Mouse (Mus musculus) layer of hippocampus, postnatal 14 days (tissue): ENCODE data around the gene Cdt1. TPM values are rescaled to one million over a fixed set of nuclear protein-coding genes. Genes with fewer than 3 reads are reported as not detected.
"Not testable (repeated sequence)": the region's sequence is repeated elsewhere in the genome, so short reads cannot be mapped to it uniquely, and the experiment has no call there.

Experiments used
- DNase-seq, 2 experiments: peaks; one replicate each; pipeline ENCODE4 v3.0.0; 2021 to 2022; ENCODE audit warnings: low spot score in 2 of 2, mixed read lengths in 1 of 2
- total RNA-seq, 2 experiments: library from RNA; stranded (reverse); gene quantifications; 2 replicates each; pipeline ENCODE4 v1.2.3; 2021

Cdt1 gene
- total RNA-seq, 2 experiments from 2014 or later = 2.0 to 2.9 TPM

DNA sequence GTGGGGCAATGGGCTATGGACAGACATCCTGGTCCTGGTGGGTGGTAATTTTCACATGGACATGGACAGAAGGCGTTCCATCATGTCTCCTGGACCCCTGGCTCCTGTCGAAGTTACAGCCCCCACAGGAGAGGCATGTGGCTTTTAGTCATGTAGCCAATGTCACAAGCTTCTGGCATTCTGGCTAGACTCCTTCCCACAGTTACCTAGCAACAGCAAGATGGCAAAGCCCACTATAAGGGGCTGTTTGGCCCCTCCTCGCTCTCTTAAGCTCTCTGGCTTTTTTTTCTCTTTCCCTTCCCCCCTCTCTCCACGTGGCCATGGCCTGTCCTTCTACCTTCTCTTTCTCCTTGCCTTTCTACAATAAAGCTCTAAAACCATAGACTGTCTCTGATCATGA, 5.4 kb downstream of the Cdt1 start:
- not testable (repeated sequence) for DNase-seq

GRCm38 (mm10) chr8:122573577-122573976, 5.8 kb downstream of the Cdt1 start:
- no peak for DNase-seq

DNA sequence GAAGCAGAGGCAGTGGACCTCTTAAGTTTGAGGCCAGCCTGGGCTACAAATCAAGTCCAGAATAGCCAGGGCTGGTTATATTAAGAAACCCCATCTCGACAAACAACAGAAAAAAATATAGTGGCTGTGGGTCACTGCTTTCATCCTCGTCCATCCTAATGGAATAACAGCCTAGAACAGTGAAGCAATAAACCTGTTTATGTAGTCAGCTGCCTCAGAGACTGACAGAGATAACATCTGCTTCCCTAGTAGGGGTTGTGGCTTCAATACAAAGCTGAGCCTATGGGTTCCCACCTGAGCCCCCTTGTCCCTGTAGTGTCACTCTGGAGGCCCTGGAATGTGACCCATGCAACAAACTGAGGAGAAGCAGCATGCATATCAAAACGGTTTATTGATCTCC, 6.4 kb downstream of the Cdt1 start:
- DNase-seq = no peak

DNA sequence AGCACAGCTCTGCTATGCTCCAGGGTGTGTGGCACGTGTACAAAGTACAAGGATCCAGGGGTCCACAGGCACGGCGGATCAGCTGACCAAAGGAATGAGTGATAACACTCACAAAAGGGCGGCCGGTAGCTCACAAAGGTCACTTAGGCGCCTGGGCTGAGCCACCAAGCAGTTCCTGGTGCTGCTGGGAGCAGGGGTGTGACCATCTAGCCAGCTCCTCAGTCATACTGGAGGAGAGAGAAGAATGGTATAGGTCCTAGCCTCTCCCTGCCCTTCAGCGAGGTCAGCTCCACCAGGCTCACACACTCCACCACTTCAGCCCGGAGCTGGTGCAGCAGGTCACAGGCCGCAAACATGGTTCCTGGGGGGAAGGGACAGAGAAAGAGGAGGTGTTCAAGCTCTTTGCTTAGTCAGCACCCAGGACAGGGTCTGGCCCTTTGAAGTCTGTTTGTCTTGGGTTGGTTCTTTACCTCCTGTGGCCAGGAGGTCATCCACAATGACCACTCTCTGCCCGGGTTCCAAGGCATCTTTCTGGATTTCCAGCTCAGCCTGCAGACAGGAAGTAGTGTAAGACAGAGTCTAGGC, 6.9 kb downstream of the Cdt1 start:
- DNase-seq = no peak

- DNase-seq = no peak
Measured at GRCm38 (mm10) chr8:122575286-122575685, 7.5 kb downstream of the Cdt1 start.

DNA sequence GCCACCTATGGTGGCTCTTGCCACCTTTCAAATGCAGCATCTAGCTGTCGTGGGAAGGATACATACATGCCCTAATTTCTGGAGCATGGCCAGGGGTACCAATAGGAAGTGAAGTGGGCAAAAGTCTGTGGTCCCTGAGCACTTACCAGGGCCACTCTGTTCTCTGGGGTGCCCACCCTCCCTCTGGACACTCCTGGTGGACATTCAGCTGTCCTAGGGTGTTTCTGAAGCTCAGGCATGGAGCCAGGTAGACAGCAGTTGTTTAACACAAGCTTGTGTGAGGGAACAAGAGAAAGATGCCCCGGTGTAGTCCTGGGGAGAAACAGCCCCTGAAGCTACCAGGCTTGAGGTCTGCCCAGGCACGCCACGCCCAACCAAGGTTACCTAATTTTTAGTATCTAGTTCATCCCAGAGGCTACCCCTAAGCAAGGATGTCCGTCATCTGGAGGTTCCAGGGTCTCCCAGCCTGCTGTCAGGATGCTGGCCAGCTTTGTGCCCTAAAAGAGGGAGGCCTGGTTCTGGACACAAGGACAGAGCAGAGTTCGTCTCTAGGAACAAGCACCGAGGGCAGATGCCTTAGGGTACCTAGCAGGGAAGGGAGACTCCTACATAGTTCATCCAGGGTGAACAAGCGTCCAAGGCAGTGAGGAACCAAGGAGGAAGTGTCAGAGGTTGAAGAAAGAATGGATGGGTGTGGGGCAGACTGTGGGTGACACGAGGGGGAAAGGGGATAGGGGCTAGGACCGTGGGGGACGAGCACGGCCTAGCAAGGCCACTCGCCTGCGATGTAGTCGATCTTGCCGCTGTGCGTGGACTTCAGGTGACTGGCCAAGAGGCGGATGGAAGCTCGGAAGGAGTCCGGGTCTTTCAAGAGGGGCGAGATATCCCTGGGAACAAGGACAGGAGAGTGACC, 8.2 kb downstream of the Cdt1 start:
- DNase-seq = peak in 1 of 2 experiments; percentile 22

GRCm38 (mm10) chr8:122576648-122577022, 8.8 kb downstream of the Cdt1 start, which contains the start of gene Aprt:
Aprt (minus strand) TSS chr8:122576909.
- peak; percentile 85 to 95 for DNase-seq

DNA sequence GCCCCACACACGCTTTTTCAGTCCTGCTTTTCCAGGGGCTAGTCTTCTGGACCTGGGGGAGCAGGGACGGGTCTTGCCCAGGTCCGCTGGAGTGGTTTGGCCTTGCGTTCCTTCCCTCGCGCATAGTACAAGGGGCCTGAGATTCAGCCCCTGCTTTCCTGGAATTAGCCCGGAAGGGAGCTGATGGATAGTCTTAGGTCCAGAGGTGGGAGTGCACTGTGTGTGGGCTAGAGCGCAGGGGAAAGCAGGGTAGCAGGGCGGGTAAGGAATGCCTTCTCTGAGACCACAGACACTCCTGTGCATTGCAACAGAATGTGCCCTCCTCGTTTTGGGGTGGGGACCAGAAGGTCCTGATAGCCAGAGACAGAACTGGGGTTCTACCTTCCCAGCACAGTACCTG, 9.3 kb downstream of the Cdt1 start:
- no peak for DNase-seq

- DNase-seq = no peak
Measured at GRCm38 (mm10) chr8:122579196-122579595, 11.4 kb downstream of the Cdt1 start.

DNA sequence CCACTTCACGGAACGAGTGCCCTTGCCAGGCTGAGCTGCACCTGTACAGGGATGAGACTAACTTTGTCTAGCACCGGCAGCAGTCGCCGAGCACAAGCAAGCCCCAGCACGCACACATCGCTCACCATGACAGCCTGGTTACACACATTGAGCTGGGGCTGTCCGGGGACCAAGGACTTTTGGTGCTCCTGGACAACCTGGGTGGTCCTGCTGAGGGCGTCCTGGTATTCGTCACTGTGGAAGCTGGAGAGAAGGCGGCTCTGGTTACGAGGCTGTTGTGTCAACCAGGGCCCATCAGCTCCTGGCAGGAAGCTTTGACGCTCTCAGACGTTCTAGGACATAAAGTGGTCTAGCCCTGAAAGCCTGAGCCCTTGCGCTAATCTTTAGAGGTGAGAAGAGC, 13.1 kb downstream of the Cdt1 start:
- no peak for DNase-seq

DNA sequence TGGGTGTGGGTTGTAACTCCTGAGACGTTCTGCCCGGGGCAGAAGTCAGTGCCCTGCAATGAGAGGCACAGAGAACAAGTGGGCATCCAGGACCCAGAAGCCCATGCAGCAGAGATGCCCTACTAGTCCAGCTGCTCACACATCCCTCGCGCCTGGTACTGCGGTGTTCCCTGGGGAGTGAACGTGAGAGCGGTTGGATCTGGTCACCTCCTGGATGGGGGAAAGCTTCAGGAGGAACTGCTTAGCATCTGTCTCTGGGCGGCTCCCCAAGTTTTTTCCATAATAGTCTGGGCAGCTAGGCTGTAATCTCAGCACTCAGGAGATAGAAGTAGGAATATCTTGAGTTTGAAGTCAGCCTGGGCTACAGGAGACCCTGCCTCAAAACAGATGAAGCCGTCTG, 17.2 kb downstream of the Cdt1 start:
- no peak for DNase-seq

- DNase-seq = no peak
Measured at GRCm38 (mm10) chr8:122585411-122585891, 17.6 kb downstream of the Cdt1 start.

DNA sequence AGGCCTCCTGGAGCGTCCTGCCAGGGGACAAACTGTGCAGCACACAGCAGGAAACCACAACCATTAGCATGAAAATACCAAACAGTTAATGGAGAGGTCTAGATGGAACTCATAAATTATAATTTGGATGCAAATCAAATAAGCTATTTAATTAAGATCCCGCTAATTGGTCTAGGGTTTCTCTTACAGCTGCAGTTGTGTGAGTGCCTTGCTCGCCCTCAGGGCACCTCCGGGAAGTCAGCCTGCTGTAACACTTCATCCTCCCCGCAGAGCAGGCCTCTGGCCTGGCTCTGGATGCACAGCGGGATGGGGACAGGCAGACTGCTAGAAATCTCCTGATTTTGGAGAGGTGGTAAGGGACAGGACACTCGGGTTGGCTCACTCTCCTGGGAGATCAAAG, 18.4 kb downstream of the Cdt1 start:
- DNase-seq = no peak

GRCm38 (mm10) chr8:122586749-122587148, 18.9 kb downstream of the Cdt1 start:
- no peak for DNase-seq

DNA sequence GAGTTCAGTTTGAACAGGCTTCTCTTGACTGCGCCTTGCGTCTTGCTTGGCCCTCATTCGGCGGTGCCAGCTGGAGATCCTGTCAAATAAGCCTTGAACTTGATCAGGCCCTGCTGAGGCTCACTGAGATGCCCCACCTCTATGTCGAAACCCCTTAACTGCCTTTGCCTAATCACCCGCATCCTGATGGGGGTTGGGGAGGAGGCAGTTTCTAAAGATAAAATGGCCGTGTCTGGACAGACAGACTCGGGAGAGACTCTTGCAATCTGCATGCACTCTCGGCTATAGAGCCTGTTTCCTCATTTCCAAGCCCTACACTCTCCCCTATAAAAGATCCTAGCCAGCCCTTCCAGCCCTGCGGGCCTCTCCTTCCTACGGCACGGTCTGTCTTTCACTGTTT, 25.4 kb downstream of the Cdt1 start:
- DNase-seq = no peak

DNA sequence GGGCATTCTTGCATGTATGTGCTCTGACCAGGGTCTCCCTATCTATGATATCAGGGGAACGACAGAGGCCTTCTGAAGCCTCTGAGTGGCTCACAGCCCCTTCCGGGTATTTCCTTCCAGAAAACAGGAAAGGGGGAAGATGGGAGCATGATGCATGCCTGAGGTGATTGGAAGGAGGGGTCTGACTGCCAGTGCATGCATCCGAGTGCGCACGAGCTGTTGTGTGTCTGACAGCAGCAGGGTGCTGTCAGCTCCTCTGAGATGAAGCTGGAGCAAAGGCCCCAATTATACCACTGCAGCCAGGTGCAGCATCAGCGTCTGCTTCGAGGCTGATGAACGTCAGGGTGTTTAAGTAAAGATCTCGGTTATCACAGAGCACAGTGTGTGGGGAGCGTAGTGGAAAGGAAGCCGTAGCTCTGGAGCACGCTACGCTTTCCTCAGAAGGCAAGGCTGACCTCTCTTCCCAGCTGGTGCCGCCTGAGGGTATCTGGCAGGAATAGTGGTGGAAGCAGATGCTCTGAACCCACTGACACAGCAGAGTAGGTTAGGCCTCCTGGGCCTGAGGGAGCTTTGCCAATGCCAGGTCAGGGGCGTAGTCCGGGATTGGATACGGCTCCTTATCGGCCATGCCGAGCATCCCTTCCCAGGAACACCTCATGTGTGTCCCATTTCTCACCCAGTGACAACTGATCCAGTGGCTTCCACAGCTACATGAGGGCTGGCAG, 26.1 kb downstream of the Cdt1 start:
- DNase-seq = no peak

- no peak for DNase-seq
Measured at GRCm38 (mm10) chr8:122596031-122596430, 28.2 kb downstream of the Cdt1 start.

GRCm38 (mm10) chr8:122600666-122601065, 32.9 kb downstream of the Cdt1 start:
- no peak for DNase-seq

DNA sequence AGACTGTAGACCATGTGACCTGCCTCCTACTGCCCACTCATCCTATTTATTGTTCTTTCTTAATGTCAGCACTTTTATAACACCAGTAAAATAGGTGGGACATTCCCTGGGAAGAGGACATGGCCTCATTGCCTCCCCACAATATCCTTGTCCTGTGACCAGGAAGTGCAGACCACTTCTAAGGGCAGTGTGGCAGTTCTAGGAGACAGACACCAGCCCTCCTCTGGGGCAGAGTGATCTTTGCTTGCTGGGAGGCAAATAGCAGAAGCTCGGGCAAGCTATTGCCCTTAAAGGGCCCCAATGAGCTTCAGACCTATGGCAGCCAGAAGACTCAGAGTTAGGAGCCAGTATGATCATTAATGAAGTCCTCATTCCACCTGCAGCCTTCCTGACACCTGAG, 36.8 kb downstream of the Cdt1 start:
- DNase-seq = no peak

GRCm38 (mm10) chr8:122605367-122605766, 37.6 kb downstream of the Cdt1 start:
- DNase-seq = no peak

- no peak for DNase-seq
Measured at GRCm38 (mm10) chr8:122606810-122607209, 39.0 kb downstream of the Cdt1 start.

- DNase-seq = no peak
Measured at GRCm38 (mm10) chr8:122610209-122610608, 42.4 kb downstream of the Cdt1 start.
